Mouse (Mus musculus): Measurements from ENCODE around the gene Plcg2. TPM values are rescaled to one million over a fixed set of nuclear protein-coding genes. Genes with fewer than 3 reads are reported as not detected.

The Plcg2 gene
- total RNA-seq, 2 experiments from 2014 or later = 2.1 to 2.4 TPM

DNA sequence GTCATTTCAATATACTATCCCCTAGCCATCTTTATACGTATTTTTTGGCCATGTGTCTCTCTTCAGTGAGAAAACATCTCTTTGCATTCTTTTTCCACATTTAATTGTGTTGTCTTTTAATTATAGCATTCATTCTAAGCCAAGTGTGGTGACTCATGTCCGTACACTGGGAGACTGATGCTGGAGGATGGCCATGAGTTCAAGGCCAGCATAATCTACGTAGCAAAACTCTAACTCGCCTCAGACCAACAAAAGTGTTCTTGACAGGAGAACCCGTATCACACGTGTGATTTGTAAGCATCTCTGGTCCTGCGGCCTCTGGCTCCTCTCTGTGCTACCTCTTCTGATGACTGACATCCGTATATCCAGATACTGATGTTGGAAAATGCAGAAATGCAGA lies 13.4 kb upstream of the Plcg2 start:
- no peak for DNase-seq (ENCODE audit: low spot score in 2 of 2)

DNA sequence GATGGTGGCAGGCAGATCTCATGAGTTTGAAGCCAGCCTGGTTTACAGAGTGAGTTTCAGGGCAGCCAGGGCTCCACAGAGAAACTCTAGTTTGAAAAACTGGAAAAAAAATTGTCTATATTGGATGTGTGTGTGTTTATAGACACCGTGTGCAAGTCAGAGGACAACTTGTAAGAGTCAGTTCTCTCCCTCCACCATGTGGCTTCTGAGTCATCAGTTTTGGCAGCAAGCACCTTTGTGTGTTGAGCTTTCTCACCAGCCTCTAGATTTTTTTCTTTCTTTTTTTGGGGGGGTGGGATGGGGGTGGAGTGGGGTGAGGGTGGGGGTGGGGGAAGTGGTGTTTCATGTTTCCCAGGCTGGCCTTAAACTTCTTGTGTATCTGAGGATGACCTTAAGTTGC lies 12.8 kb upstream of the Plcg2 start:
- no peak for DNase-seq (ENCODE audit: low spot score in 2 of 2)

DNA sequence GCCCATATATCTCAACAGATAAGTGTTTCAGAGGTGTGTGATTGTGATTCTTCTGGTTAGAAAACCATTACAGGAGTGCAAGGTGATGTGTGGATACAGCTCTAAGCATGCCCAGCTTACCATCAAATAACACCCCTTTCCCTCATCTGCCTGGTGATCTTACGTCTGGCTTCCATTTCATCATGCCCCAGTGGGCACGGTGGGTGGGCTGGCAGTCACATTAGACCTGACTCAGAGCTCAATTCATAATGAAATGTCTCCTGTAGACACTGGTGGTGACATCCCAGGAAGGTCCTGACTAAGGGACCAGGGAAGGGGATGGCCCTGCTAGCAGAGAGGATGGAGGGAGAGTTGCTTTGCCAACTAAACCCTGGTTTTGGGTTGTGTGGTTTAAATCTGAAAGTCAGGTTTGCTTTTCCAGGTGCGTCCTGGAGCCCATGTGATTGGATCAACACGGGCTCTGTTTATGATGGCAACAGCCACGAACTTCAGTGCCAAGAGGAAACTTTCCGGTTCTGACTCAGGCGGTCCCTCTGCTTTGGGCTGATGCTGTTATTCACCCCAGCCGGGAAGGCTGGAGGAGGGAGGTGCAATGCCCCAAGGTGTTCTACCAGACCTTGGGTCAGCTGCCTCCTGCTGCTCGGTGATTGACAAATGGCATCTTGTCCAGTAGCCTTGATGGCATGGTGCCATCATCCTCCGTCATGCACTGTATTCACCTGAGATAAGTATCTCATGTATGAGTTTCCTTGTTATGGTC lies 9.7 kb upstream of the Plcg2 start:
- no peak for DNase-seq (ENCODE audit: low spot score in 2 of 2)

DNA sequence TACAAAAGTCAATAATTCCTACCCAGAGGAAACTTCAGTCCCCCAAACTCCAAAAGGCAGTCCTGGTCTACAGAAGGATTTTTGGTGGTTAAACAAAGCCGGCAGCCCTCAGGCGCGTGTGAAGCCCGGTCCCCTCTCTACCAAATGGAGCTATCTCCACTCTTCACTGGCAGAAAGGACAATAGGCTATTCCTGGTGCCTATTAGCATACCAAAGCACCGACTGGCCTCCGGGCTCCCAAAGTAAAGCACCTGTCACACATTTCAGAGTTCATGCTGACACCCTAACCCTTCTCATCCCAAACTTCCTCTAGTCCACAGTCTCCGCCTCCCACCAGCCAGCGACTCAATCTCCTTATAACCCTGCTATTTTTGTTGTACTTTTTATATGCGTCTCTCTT lies 4.5 kb upstream of the Plcg2 start:
- no peak for DNase-seq (ENCODE audit: low spot score in 2 of 2)

DNA sequence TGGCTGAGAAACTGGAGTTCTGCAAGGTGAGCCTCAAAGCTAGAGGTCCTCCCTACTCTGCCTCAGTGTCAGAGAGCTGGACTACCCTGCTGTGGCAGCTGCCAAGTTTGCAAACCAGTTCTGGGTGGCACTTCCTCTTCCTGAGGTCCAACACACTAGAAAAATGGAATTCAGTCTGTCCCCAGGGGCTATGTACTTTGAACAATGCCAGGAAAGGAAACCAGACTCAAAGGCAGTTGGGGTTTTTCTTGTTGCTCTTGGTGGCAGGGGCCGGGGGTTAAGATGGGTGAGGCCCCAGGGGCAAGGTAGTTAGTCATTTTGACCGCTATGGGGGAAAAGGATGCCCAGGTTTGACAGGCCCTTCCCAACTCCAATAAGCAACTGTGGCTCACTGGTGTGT lies 3.2 kb upstream of the Plcg2 start:
- no peak for DNase-seq (ENCODE audit: low spot score in 2 of 2)

DNA sequence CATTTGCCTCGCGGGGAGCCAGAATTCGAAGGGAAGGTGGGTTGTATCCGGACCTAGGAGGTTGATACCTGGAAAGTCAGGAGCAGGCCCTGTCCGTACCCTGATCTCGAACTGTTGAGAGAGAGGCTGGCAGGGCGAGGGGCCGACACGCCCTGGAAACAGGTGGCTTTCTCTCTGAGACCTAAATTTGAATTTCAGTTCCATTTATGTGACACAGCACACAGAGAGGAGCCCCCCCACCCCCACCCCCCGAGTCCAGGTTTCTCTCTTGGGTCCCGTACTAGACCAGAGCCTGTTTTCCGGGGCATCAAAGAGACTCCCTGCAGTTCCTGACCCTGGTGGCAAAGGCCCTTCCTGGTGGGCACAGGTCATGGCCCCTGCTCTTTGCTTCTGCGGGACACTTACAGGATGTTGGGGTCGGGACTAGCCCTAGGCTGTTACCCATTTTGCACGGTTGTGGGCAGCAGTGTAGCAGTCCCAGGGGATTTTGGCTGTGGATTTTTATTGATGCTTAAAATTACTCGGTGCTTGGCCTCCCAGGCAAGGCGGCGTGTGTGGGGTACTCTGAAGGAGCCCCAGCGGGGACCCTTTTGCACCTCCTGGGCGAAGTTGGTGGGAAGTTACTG lies 937 bp downstream of the Plcg2 start:
- no peak for DNase-seq (ENCODE audit: low spot score in 2 of 2)

DNA sequence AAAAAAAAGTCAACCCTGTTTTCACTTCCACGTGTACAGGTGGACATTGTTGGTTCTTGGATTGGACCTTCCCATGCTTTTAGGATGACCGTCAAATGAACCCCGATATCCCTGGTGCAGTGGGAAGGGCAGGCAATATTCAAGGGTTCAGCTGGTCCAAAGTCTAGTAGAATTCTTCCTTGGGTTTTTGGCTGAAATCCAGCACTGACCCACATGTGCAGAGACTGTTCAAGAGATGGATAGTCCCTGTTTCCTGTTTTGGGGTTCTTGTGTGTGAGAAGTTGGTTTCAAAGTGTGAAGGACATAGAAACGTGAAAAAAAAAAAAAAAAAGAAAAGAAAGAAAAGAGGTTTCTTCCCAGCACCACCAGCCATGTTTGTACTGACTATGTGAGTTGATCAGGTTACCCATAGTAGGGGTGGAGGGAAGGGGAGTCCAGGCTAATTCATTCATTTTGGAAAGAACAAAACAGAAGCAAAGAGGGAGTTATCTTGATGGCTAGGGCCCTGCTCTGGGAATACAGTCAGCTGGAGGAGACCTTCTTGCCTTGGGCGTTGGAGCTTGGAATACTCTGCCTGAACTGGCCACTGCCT lies 2.2 kb downstream of the Plcg2 start:
- no peak for DNase-seq (ENCODE audit: low spot score in 2 of 2)

DNA sequence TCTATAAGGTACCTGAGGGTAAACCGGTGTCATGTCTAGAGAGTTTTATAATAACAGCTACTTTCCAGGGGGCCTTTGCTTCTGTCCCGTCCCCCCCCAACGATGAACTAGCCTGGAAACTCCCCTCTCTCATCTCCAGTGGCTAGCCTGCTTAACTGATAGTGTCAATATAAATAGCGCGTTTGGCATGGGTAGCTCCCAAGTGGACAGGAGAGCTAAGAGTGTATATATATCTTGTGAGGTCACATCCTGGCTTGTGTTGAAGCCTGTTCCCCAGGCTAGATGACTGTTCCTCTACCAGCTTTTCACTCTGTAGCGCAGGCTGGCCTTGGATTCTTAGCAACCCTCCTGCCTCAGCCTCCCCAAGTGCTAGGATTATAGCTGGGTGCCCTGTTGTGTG lies 3.2 kb downstream of the Plcg2 start:
- no peak for DNase-seq (ENCODE audit: low spot score in 2 of 2)

DNA sequence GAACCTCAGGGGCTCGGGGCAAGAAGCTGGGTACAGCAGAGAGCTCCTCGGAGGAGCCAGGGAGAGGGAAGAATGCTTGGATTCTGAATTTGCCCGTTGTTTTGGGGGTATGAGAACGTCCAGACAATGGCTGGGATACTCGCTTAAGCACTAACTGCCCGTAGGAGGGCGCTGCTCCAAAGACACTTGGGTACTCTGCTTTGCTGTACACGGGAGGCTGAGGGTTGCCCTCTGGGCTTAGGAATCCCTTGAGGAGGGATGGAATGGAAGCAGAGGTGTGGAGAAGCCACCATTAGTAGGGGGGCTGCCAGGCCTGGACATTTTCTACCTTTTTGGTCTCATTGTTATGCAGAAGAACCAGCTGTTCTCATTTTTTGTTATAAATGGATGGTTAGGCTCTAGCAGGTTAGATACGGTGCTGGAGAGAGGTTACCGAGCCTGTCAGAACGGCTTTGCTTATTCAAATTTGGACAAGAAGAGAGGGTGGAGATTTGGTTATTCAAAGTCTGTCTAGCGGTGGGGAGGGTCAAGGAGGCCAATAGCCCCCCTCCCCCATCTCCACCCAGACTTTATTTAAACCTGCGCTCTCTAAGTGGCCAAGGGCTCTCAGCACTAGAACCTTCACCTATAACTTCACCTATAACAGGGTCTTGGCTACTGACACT lies 5.4 kb downstream of the Plcg2 start:
- no peak for DNase-seq (ENCODE audit: low spot score in 2 of 2)

DNA sequence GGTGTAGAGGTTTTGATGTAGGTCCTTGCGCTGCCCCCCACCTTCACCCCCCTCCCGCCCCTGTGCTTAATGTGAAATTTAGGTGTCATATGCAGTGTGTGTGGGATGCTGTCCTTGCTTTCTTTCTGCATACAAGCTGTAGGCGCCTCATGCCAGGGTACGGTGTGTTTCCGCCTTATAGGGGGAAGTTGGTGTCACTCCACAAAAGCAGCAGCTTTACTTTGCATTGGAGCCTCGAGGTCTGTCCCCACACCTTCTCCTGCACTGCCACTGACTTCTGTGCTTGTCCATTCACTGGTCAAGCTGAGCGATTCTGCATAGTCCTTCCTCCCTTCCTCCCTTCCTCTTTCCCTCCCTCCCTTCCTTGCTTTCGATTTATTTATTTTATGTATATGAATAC lies 9.6 kb downstream of the Plcg2 start:
- no peak for DNase-seq (ENCODE audit: low spot score in 2 of 2)

DNA sequence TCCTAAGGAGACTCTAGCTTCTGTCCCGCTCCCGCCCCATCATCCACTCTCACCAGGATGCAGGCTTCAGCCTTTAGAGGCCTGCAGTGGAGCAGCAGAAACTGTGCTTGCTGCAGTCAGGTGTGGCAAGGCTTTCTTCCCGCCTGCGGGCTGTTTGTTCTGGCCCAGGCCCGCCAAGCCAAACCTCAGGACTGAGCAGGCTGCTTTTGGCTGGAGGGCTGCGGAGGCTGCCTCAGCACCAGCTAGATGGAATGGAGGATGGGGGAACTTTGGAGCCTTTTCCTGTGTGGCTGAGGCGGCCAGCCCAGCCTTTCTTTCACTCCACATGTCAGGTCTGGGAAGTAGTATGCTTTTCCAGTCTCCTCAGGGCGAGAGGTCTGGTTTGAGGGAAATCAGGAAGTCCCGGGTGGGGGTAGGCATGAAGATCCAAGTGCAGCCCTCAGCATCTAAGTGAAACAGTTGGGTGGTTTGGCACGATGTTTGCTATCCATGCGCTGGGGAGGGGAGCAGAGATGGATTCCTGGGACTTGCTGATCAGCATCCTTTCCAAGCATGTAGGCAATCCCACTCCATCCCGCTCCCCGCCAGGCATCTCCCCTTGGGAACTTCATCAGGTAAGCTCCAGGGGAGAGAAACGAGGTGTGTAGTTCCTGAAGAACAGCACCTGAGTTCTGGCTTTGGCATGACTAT lies 18.9 kb downstream of the Plcg2 start:
- no peak for DNase-seq (ENCODE audit: low spot score in 2 of 2)

DNA sequence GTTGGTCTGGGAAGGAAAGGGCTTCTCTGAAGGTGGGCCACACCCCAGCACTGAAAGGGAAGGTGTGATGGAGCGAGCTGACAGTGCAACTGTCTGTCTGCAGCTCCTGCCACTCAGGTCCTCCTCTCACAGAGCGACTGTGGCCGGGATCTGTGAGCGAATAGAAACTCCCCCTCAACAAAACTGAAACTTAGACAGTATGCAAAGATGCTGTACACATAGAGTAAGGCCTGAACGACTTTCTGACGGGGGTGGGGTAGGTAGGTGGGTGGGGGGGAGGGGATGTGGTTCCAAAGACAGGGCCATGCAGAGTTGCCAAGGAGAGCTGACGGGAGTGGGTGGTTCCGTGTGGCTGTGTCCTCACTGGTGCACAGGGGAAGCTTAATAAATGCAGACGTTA lies 19.8 kb downstream of the Plcg2 start:
- DNase-seq (ENCODE audit: low spot score in 2 of 2) = no peak

DNA sequence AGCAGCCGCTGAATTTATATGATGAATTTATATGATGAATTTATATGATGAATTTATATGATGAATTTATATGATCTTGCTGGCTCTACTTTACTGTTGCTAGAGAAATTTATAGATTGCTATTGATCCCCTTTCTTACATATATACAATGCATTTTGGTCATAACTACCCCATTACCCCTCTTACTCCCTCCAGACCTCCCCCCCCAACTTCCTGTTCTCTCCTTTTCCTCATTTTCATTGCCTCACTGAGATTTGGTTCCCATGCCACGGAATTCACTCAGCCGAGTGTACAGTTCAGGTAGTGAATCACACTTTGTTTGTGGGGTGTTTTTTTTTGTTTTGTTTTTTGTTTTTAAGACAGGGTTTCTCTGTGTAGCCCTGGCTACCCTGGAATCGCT lies 20.8 kb downstream of the Plcg2 start:
- DNase-seq (ENCODE audit: low spot score in 2 of 2) = no peak

DNA sequence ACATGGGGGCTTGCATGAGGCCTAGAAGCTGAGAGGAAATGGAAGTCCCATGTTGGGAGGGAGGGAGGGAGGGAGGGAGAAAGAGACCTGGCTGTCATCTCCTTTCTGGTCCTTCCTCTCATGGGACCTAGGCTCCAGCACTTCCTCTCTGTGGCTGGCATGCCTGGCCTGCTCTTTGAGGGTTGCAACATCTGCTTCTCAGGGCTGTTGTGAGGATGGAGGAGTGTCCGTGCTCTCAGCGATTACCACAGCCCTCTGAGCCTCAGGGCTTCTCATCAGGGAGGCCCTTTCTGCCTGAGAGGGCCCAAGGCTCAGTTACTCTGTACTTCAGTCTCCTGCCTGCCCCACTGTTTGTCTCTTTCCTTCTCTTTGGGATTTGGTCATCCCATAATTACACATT lies 28.1 kb downstream of the Plcg2 start:
- DNase-seq (ENCODE audit: low spot score in 2 of 2) = no peak

DNA sequence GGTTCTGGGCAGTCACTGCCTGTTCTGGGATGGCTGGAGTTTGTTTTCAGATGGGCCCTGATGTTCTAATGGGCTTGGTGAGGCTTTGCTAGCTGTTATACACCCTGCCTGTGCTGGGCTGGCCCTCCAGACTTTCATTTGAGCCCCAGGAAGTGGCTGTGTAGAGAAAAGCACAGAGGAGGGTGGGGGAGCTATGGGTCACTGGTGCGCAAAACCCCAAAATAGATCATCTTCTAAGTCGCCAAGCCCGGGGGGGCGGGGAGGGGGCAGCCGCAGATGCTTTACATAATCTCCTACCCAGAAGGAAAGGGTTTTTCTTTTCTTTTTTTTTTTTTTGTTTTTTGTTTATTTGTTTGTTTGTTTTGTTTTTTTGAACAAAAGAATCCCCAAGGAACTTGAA lies 29.9 kb downstream of the Plcg2 start:
- no peak for DNase-seq (ENCODE audit: low spot score in 2 of 2)

DNA sequence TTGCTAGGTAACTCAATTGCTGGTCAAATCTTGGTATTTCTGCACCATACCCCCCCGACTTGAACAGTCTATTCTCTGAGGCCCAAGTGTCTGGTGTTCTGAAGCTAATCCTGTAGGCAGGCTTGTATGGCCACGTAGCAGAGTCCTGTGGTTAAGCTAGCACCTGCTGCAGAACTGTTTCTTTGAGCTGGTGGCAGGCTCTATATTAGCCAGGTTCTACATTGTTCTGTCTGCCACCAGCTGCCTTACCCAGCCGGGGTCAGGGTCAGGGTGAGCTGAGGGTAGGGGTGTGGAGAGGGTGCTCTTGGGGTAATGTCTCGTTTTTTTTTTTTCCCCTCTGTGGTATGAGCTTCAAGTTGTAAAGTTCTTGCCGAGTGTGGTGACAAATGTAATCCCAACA lies 31.1 kb downstream of the Plcg2 start:
- DNase-seq (ENCODE audit: low spot score in 2 of 2) = no peak

DNA sequence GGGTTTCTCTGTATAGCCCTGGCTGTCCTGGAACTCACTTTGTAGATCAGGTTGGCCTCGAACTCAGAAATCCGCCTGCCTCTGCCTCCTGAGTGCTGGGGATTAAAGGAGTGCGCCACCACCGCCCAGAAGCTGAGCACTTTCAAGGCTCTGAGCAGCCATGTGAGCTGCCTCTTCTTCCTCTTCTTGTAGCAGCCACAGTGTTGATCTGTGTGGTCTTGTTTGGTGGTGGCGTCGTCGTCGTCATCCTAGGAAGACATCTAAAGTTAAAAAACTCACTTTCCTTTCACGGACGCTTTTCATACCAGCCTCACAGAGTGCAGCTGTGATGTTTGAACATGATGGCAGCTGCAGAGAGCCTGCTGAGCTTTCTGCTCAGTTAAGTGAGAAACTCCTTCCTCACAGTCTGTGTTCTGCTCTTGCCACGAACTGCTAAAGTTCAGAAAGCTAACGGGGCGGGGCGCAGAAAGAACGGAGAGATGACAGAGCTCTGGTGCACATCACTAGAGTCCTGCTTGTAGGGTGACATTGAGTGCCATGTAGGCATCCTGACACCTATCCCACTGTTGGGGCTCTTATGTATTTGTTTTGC lies 34.4 kb downstream of the Plcg2 start:
- DNase-seq (ENCODE audit: low spot score in 2 of 2) = no peak

DNA sequence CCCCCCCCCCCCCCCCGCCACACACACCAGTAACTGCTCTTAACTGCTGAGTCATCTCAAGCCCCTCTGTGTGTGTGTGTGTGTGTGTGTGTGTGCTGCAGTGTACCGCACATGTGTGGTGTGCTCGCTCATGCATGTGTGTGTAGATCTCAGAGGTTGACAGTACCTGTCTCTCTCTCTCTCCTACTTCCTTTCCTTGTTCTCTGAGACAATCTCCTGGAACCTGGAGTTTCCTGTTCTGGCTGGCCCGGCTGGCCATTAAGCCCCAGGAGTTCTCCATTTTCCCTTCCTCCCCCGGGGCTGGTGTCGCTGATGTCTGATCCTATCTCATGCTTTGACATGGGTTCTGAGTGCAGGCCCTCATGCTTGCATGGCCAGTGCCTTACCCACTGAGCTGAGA lies 38.8 kb downstream of the Plcg2 start:
- no peak for DNase-seq (ENCODE audit: low spot score in 2 of 2)

DNA sequence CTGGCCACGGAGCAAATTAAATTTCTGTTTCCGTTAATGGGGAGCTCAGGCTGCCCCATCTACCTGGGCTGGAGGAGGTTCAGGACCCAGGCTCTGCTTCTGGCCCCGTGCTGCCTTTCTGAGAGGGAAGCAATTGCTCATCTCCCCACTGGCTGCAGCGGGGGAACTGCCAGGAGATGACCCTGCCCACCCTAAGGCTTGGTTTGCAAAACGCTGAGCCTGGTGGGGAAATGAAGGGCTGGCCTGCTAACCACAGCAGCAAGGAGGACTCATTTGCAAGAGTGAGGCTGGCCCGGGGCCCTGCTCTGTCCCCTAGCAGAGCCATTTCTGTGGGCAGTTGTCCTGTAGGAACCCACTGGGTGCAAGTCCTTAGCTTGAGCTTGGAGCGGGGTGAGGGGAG lies 39.7 kb downstream of the Plcg2 start:
- DNase-seq (ENCODE audit: low spot score in 2 of 2) = no peak

DNA sequence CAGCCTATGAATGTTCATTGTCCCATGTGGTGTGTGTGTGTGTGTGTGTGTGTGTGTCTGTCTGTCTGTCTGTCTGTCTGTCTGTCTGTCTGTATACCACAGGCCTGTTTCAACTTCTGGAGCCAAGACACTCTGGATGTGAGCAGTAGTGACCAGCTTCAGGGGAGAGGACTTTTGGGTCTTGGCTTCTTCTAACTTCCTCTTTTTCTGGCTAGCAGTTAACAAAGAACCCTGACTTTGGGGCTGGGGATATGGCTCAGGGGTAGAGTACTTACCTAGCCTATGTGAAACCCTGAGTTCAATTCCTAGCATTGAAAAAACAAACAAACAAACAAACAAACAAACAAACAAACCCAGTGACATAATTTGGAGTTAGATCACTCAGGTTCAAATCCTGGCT lies 44.9 kb downstream of the Plcg2 start:
- DNase-seq (ENCODE audit: low spot score in 2 of 2) = no peak

DNA sequence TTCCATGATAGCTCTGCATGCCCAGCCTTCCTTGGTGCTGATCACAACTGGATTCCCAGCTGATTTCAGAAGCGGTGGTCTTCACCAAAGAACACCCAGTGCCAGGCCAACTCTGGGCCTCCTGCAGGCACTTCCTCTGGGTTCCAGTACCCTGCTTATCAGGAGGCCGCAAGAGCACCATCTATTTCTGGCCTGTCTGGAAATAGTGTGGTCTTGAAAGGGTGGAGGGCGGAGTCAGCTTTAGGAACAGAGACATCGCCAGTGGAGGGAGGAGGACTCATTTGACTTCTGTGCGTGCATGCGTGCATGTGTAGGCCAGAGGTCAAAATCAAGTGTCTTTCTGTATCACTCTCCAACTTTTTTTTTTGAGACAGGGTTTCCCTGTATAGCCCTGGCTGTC lies 45.7 kb downstream of the Plcg2 start:
- no peak for DNase-seq (ENCODE audit: low spot score in 2 of 2)

Measured in gastrocnemius, postnatal 4 days (tissue).